Mouse (Mus musculus): ENCODE results near the gene Stap2. TPM values are rescaled to one million over a fixed set of nuclear protein-coding genes. Genes with fewer than 3 reads are reported as not detected.

The Stap2 gene
- polyA plus RNA-seq (2016; fragmentation: Nextera tagmentation; extraction: Ambion mirVana), result 8.2 and 8.8 TPM in 2 replicates

- Histone ChIP-seq H3K9me3 (no peaks in the 10 kb centered on the region), H3K36me3 (replicated peaks) (no peaks in the 10 kb centered on the region), H3K27ac (replicated peaks) (no peak within 1 kb of the TSS), H3K27me3 (replicated peaks; ENCODE audit: low read depth, poor library complexity, severe bottlenecking) (peaks cover 24% of the 10 kb centered on the region), H3K4me1 (peaks cover 33% of the 10 kb centered on the region), H3K4me3 (0 out of 2 replicates have a peak within 1 kb of the TSS, but pooled peaks have one; percentile 0)
- WGBS, result 46% methylated on average over 13 of the region's 13 CpGs
- DNase-seq (ENCODE audit: low spot score), result peak; percentile 65
Observed at GRCm38 (mm10) chr17:56005415-56006061, at the start of gene Stap2, which contains the start of gene Mpnd. Gene Stap2, minus strand, starts transcription at chr17:56005584. Gene Mpnd, plus strand, starts transcription at chr17:56005711.

DNA sequence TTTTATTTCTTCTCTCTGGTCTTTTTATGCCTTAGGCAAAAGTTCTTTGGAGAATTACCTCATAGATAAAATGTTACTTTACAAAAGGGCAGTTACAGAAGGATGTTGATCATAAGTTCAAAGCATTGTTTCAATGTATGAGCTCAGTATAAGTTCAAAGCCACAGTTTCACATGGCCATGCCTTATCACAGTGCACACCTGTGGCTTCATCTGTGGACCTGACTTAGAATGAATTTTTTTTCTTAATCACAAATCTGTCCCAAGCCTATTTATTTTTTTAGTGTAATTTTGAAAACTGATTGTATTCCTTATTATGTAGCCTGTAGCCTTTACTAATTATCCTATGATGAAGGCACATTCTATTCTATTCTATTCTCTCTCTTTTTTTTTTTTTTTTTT lies 49.6 kb upstream of the Stap2 start:
- H3K4me3 ChIP-seq, result no peak overlapping the region
- peaks cover 98% of the 10 kb centered on the region for H3K36me3 ChIP-seq (replicated peaks)
- H3K4me1 ChIP-seq, result 0 out of 2 replicates have a peak, but pooled peaks cover 2% of the 10 kb centered on the region
- no peak for DNase-seq (ENCODE audit: low spot score)
- H3K27ac ChIP-seq (replicated peaks), result no peak overlapping the region
- H3K27me3 ChIP-seq (replicated peaks; ENCODE audit: low read depth, poor library complexity, severe bottlenecking), result no peaks in the 10 kb centered on the region
- H3K9me3 ChIP-seq, result no peaks in the 10 kb centered on the region

GRCm38 (mm10) chr17:56051369-56051768 lies 46.0 kb upstream of the Stap2 start:
- no peak overlapping the region for H3K4me3 ChIP-seq
- WGBS, result 86% methylated on average over 5 of the region's 5 CpGs
- 0 out of 2 replicates have a peak, but pooled peaks cover 2% of the 10 kb centered on the region for H3K4me1 ChIP-seq
- no peak overlapping the region for H3K27ac ChIP-seq (replicated peaks)
- DNase-seq (ENCODE audit: low spot score), result no peak
- H3K9me3 ChIP-seq, result no peaks in the 10 kb centered on the region
- peaks cover 98% of the 10 kb centered on the region for H3K36me3 ChIP-seq (replicated peaks)
- H3K27me3 ChIP-seq (replicated peaks; ENCODE audit: low read depth, poor library complexity, severe bottlenecking), result no peaks in the 10 kb centered on the region

GRCm38 (mm10) chr17:56040857-56041163 lies 35.4 kb upstream of the Stap2 start:
- no peak for DNase-seq (ENCODE audit: low spot score)
- peak overlapping the region; percentile 96 for H3K27ac ChIP-seq (replicated peaks)
- peak overlapping the region; percentile 89 for H3K4me3 ChIP-seq
- peaks cover 34% of the 10 kb centered on the region for H3K36me3 ChIP-seq (replicated peaks)
- no peaks in the 10 kb centered on the region for H3K27me3 ChIP-seq (replicated peaks; ENCODE audit: low read depth, poor library complexity, severe bottlenecking)
- WGBS, result 2% methylated on average over 12 of the region's 12 CpGs
- no peaks in the 10 kb centered on the region for H3K9me3 ChIP-seq
- H3K4me1 ChIP-seq, result peaks cover 21% of the 10 kb centered on the region

DNA sequence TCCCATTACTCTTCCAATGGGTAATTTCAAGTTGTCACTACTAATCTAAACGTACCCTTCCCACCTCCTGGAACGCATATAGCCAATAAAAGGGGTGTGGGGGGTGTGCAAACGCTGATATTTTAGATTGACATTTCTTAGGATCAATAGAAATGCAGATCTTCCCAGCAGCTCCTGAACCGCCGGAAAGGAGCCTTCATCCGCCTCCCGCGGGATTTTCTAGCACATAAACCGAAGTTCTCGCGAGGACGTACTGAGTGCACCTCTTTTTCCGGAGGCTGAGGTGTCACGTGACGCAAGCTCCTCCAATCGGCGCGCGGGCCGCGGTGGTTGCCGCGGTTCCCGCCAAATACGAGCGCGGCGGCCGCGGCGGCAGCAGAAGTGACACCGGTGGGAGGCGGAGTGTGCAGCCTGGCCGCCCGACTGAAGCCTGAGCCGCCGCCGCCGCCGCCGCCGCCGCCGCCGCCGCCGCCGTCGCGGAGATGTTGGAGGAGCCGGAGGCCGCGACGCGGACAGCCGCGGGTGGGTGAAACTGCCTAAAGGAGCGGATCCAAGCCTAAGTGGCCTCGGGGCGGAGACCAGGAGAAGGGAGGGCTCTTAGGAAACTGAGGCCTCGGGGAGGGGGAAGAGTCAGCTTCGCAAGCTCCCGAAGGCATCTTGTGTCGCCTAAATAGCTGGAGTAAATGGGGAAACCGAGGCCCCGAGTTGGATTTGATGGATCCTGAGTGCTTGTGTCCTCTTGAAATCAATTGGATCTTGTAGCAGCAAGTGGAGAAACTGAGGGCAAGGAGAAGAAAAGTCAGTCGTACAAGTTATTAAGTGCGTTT lies 34.9 kb upstream of the Stap2 start, which contains the start of gene Chaf1a:
Gene Chaf1a, plus strand, starts transcription at position 410 of the 827 bp plus-strand sequence.
- WGBS, result under 1% methylated on average over 68 of the region's 68 CpGs
- Histone ChIP-seq H3K36me3 (replicated peaks) (peaks cover 29% of the 10 kb centered on the region), H3K9me3 (no peaks in the 10 kb centered on the region), H3K27me3 (replicated peaks; ENCODE audit: low read depth, poor library complexity, severe bottlenecking) (no peaks in the 10 kb centered on the region), H3K4me3 (peak within 1 kb of the TSS; percentile 89), H3K27ac (replicated peaks) (peak within 1 kb of the TSS; percentile 96), H3K4me1 (peaks cover 26% of the 10 kb centered on the region)
- DNase-seq (ENCODE audit: low spot score), result peak; percentile 97

DNA sequence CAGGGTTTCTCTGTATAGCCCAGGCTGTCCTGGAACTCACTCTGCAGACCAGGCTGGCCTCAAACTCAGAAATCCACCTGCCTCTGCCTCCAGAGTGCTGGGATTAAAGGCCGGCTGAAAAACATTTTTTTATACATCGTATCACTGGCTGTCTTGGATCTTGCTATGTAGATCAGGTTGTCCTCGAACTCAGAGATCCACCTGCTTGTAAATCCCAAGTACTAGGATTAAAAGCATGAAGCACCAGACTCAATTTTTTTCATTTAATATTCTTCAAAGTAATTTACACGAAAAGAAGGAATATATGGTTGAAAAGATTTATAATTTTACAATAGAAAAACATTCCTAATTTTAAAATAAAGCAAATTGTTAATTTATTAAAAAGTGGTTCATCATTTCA lies 34.0 kb upstream of the Stap2 start:
- peaks cover 35% of the 10 kb centered on the region for H3K4me1 ChIP-seq
- DNase-seq (ENCODE audit: low spot score), result no peak
- WGBS, result 79% methylated on average over 4 of the region's 4 CpGs
- no peaks in the 10 kb centered on the region for H3K9me3 ChIP-seq
- H3K4me3 ChIP-seq, result peak overlapping the region; percentile 89
- peaks cover 27% of the 10 kb centered on the region for H3K36me3 ChIP-seq (replicated peaks)
- H3K27ac ChIP-seq (replicated peaks), result peak overlapping the region; percentile 96; the same call in 1 of the 2 replicates
- H3K27me3 ChIP-seq (replicated peaks; ENCODE audit: low read depth, poor library complexity, severe bottlenecking), result no peaks in the 10 kb centered on the region

GRCm38 (mm10) chr17:56038583-56039261 lies 33.3 kb upstream of the Stap2 start:
- WGBS, result 84% methylated on average over 8 of the region's 8 CpGs
- Histone ChIP-seq H3K4me3 (no peak overlapping the region), H3K36me3 (replicated peaks) (peaks cover 27% of the 10 kb centered on the region), H3K27me3 (replicated peaks; ENCODE audit: low read depth, poor library complexity, severe bottlenecking) (no peaks in the 10 kb centered on the region), H3K27ac (replicated peaks) (no peak overlapping the region), H3K4me1 (peaks cover 38% of the 10 kb centered on the region), H3K9me3 (no peaks in the 10 kb centered on the region)
- DNase-seq (ENCODE audit: low spot score), result no peak

DNA sequence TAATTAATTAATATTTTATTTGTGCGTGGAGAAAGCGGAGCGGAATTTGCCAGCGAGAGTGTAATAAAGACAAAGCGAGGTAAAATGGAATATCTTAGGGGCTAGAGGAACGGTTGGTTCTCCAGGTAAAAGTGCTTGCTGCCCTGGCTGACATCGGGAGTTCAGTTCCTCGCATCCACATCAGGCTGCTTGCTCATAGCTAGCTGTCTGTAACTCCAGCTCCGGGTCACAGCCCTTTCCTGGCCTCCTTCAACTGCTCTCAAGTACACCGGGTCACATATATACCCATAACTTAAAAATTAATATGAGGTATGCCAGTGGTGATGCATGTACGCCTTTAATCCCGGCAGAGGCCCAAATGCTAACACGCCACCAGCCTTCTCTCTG lies 31.5 kb upstream of the Stap2 start:
- Histone ChIP-seq H3K27ac (replicated peaks) (peak overlapping the region; percentile 95), H3K9me3 (no peaks in the 10 kb centered on the region), H3K4me1 (peaks cover 46% of the 10 kb centered on the region), H3K4me3 (peak overlapping the region; percentile 81), H3K36me3 (replicated peaks) (peaks cover 32% of the 10 kb centered on the region), H3K27me3 (replicated peaks; ENCODE audit: low read depth, poor library complexity, severe bottlenecking) (no peaks in the 10 kb centered on the region)
- WGBS, result 39% methylated on average over 13 of the region's 13 CpGs
- DNase-seq (ENCODE audit: low spot score), result no peak

DNA sequence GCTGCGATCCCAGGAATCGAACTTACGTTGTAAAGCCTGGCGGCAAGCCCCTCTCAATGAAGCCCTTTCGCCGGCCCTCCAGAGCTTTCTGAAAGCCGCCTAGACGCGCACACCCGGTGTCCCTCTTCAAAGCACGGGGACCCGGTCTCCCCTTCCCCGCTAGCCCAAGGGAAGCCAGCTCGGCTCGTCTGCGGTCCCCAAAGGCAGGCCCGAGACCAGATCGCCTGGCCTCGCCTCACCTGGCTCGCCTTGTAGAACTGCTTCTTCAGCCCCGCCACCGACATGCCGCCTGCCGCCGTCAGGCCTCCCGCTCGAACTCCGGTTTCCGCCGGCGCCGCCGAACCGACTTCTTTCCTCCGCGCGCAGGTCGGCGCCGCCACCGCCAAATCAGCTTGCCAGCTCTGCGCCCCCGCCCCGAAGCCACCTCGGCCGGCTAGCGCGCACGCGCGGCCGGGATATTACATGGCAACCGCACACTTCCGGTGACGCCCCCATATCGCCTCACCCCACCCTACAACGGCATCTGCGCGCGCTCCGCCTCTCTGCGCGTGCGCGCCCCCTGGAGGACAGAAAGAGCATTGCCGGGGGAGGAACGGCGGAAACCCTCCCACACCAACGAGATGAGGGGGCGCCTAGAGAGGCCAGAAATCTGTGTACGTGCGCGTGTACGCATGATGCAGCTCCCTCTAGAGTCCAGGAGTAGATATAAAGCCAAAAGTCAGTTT lies 31.0 kb upstream of the Stap2 start, which contains the start of gene Sh3gl1:
Gene Sh3gl1, minus strand, starts transcription at position 460 of the 725 bp plus-strand sequence.
- Histone ChIP-seq H3K4me1 (peaks cover 40% of the 10 kb centered on the region), H3K4me3 (peak within 1 kb of the TSS; percentile 81), H3K36me3 (replicated peaks) (peaks cover 36% of the 10 kb centered on the region), H3K9me3 (no peaks in the 10 kb centered on the region), H3K27ac (replicated peaks) (peak within 1 kb of the TSS; percentile 95), H3K27me3 (replicated peaks; ENCODE audit: low read depth, poor library complexity, severe bottlenecking) (no peaks in the 10 kb centered on the region)
- peak; percentile 99 for DNase-seq (ENCODE audit: low spot score)
- WGBS, result under 1% methylated on average over 74 of the region's 74 CpGs

DNA sequence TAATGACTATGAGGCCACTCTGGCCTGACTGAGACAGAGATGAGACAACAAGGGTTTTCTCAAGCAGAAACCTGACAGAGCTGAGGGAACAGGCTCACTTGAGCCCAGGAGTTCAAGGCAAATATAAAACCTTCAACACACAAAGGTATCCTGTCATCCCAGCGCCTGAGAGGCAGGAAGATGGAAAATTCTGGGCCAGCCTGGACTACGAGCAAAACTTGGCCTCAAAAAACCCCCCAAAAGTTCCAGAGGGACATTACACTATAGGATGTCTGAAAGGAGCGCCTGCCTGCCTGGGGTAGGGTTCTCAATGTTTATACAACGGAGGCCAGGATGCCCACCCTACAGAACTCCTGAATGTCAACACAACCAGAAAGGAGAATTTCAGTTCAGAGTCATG lies 29.8 kb upstream of the Stap2 start:
- no peaks in the 10 kb centered on the region for H3K27me3 ChIP-seq (replicated peaks; ENCODE audit: low read depth, poor library complexity, severe bottlenecking)
- H3K4me3 ChIP-seq, result peak overlapping the region; percentile 81
- no peak for DNase-seq (ENCODE audit: low spot score)
- no peak overlapping the region for H3K27ac ChIP-seq (replicated peaks)
- WGBS, result 82% methylated on average over 4 of the region's 4 CpGs
- no peaks in the 10 kb centered on the region for H3K9me3 ChIP-seq
- peaks cover 33% of the 10 kb centered on the region for H3K4me1 ChIP-seq
- peaks cover 47% of the 10 kb centered on the region for H3K36me3 ChIP-seq (replicated peaks)

- H3K9me3 ChIP-seq, result no peaks in the 10 kb centered on the region
- WGBS, result 91% methylated on average over 6 of the region's 6 CpGs
- H3K27me3 ChIP-seq (replicated peaks; ENCODE audit: low read depth, poor library complexity, severe bottlenecking), result no peaks in the 10 kb centered on the region
- no peak overlapping the region for H3K27ac ChIP-seq (replicated peaks)
- peak overlapping the region; percentile 81; the same call in 1 of the 2 replicates for H3K4me3 ChIP-seq
- peaks cover 53% of the 10 kb centered on the region for H3K36me3 ChIP-seq (replicated peaks)
- DNase-seq (ENCODE audit: low spot score), result no peak
- H3K4me1 ChIP-seq, result peaks cover 33% of the 10 kb centered on the region
Observed at GRCm38 (mm10) chr17:56034726-56035100, 29.3 kb upstream of the Stap2 start.
